Mouse (Mus musculus): ENCODE measurements at regions not wholly inside any gene's neighbourhood (a gene's known extent, or its start where the extent isn't known, plus 50 kb on each side); places are given as distances from the start of the nearest gene placed in this dataset.
"Not testable (repeated sequence)": the region's sequence is repeated elsewhere in the genome, so short reads cannot be mapped to it uniquely, and the experiment has no call there.

DNA sequence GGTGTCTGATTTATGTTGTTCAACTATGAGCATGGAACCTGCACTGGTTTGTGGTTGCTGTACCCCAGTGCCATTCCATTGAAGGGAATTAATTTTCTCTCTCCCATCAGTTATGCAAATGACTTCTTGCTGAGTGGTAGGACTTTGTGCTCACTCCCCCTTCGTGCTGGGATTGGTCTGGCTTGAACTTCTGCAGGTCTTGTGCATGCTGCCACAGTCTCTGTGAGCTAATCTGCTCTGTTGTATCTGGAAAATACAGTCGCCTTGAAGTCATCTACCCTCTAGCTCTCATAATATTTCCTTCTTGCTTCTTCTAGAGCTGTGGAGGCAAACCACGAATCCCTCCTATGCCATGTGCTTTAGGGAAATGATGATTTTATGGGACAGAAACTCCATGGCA, 243.6 kb upstream of the Dpp6 start:
- DNase-seq (ENCODE audit: low read depth): no peak

DNA sequence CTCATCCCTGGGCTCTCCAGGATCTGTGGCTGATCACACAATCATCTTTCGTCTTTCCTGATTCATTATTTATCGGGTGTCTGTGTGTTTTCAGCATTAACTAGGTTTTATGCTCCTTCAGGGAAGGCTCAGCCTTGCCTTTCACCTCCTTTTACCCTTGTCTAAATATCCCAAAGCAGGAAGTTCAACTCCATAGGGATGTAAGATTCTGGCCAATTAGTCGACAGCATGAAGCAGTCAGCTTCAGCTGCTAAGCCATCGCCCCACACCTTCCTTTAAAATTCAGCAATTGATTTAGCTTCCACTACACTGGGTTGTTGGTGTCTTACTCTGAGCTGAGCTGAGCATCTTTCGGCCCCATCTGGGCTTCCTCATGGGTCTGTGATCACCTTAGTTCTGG, 230.9 kb upstream of the Dpp6 start:
- no peak for DNase-seq (ENCODE audit: low read depth)

DNA sequence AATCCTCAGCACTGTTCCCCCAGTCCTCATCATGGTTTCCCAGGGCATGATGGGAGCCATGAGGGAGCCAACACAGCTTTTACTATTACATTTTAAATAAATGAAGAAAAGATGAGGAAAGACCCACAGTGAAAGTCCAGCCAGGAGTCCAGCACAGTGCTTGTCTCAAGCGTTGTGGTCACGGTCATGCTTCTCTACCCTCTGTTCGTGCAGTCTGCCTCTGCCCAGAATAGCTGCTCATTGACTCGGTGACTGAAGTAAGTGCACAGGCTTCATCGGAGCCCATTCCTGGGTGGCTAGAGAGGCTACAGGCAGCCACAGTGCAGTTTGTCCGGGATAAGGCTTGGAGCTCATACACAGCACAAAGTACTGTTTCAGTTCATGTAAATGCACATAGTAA, 226.1 kb upstream of the Dpp6 start:
- DNase-seq (ENCODE audit: low read depth): no peak

DNA sequence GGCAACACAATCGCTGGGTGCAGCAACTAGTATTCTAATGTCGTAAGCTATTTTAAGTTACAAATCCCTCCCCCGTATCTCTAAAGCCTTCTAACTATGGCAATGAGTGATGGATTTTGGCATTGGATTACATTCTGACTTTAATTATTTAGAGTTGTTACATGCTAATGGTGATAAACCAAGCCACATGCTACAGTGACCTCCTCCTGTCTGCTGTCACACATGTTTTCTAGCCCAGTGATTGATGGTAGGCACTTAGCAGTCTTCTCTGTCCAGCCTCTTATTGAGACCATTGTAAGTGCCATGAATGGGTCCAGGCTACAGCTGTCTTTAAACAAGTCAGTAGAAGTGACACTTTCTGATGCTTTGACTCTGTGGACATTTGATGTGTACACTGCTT, 224.7 kb upstream of the Dpp6 start:
- DNase-seq (ENCODE audit: low read depth): no peak

DNA sequence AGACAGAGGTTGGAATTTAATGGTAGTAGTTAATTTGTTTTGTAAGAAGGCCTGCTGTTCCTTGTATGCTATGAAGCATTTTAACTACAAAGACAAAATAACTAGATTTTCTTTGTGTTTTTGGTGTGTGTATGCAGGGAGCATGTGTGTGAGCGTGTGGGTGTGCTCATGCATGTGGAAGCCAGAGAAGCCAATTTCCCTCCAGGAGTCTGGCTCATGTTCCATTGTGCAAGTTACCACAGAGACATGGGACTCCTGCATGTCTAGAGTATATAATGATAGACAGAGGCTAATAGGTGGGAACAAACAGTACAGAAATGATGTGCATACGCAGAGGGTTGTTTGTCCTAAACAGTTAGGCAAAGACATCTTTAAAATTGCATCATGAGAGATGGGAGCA, 219.0 kb upstream of the Dpp6 start:
- no peak for DNase-seq (ENCODE audit: low read depth)

DNA sequence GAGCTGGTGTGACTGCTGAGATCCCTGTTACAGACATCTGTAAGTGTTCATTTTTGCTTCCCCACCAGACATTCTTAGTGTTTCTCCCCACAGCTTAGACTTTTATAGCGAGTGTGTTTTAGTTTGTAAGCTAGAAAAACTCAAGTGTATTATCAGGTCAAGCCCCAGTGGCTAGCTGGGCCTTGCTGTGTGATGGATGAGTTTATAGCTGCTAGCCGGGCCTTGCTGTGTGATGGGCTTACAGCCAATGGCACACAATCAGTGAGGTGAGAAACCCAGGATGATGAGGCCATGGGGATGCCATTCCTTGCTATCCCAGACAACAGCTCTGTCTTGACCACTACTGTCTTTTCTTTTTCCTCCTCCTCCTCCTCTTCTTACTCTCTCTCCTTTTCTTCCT, 197.7 kb upstream of the Dpp6 start:
- DNase-seq (ENCODE audit: low read depth): no peak

DNA sequence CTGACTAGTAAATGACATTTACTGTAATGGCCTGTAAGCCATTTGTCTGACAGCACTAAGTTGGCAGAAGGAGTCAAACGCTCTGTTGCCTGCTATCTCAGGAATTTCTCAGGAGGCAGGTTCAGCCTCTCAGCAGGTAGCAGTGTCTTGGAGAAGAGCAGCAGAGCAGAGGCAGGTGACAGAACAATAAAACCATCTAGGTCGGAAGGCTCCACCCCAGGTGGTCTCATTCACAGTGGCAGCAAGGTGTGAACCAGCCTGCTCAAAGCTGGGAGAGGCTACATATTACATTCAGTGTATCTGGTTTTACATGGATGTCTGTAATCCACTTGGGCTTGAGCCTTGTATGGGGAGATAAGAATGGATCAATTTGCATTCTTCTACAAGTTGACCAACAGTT, 194.9 kb upstream of the Dpp6 start:
- DNase-seq (ENCODE audit: low read depth): no peak

DNA sequence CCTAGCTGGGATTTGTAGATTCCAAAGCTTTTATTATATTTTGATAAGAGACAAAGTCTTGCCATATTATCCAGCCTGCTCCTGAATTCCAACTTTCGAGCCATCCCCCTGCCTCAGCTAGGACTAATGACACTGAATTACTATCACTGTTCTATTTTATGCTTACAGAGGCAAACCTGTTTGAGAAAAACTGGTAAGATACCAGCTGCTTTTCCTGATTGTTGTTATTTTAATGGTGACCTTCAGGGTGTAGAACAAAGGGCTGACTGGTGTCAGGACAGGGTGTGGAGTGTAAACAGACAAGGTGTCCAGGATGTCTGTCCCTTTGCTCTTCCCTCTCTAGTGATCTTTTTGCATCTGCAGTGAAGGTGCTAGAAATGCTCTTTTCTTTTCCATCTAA, 145.5 kb upstream of the Dpp6 start:
- DNase-seq (ENCODE audit: low read depth): no peak

DNA sequence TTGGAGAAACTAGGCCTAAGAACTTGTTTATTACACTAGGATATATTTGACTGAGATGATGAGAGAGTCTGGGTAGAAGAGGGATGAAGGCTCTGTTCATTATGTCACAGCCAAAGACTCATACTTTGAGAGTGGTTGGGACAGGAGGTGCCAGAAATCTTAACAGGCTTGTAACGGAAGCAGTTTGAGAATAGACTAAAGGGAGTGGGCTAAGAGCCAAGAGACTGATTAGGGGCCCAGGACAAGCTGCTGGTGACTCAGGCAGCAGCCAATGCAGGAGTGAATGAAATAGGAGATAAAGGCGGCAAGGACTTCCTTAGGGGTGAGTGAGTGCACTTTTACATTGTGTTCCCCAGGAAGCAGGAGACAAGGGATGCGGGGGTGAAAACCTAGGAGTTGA, 127.2 kb upstream of the Dpp6 start:
- DNase-seq (ENCODE audit: low read depth): no peak

DNA sequence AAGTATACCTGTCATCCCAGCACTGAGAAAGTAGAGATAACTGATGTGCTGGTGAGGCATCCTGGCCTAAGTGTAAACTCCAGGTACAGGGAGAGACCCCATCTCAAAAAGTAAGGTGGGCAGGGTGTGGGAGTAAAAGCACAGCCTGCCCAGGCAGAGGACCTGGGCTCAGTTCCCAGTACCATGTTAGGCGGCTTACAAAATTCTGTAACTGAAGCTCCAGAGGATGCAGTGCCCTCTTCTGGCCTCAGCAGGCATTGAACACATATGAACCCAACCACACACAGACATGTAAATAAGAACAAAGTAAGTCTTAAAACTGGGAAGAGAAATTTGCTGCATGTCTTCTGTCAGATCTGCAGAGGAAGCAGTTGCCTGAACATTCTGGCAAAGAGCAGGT, 125.9 kb upstream of the Dpp6 start:
- no peak for DNase-seq (ENCODE audit: low read depth)

DNA sequence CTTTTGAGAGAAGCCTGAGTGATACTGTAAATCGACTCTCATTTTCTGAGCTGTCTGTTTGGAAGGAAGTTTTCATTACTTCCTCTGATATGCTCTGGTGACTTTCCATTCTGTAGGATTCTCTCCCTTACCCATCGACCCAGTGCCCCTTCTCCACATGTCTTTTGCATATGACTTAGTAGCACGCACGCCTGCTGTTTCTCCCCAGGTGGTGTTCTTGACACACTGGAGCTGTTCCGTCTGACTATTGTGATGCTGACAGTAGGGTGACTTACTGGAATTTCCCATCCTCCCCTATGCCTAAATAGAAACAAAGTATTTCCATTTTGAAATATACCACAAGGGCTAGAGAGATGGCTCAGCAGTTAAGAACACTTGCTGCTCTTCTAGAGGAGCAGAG, 125.0 kb upstream of the Dpp6 start:
- DNase-seq (ENCODE audit: low read depth): no peak

DNA sequence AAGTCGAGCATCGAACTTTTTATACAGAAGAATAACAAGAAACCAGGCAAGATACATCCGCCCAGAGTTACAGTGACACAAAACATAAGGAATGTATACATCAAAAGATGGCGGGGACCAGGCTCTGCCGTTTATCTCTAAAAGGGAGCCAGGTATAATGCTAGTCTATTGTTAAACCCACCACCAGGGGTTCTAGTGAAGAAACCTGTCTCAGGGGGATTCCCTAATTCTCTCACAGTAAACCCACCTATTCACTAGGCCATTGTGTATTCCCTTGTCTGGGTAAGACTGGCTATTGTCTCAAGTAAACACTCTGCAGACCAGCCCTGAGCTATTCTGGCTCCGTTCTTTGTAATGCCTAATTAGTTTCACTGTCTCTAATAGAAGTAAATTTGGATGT, 113.4 kb upstream of the Dpp6 start:
- not testable (repeated sequence) for DNase-seq (ENCODE audit: low read depth)

DNA sequence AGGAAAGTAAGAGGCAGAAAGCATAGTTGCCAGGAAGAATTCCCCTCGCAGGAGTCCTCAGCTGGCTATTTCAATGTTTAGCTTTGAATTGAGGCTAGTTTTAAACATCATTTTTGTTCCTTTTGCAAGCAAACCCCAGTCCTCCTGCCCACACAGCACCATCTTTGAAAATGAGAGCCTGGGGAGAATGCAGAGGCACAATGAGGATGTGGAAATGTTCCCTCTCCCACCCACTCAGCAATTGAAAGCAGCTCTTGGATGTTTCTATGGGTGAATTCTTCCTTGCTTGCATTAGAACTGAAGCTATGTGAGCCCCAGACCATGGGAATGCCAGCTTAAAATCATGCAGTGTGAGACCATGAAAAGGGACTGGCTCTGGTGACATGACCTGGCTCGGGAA, 109.3 kb upstream of the Dpp6 start:
- DNase-seq (ENCODE audit: low read depth): no peak

DNA sequence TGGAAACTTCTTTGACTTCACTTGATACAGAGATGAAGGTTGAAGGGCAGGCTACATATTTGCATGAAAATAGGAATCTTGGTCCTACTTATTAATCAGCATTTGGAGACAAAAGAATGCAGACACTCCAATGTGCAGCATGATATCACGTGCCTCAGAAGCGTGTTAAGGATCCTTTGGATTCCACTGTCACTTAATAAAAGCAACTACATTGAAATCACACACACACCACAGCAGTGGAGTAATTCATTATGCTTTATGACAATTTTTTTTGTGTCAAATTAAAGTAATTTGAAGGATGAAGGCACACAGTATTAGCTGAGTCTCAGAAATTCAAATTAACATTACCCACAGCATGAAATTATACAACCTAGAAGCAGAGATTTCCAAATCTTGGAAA, 92.5 kb upstream of the Dpp6 start:
- no peak for DNase-seq (ENCODE audit: low read depth)

DNA sequence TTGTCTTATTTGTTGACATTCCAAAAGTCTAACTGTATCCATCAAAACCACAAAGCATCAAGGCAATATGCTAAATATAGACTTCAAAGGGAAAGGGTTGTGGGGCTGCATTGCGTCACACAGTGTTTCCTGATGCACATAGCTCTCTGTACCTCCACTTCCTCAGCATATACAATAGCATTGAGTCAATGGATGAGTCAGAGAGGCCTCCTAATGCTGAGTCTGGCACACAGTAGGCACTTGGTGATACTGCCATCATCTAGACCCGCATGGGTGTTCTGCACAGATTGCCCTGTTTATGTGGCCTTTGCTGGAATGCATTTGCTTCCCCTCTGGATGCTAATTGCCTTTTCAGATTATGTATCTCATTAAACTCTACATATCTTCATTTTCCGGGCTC, 91.0 kb upstream of the Dpp6 start:
- no peak for DNase-seq (ENCODE audit: low read depth)

DNA sequence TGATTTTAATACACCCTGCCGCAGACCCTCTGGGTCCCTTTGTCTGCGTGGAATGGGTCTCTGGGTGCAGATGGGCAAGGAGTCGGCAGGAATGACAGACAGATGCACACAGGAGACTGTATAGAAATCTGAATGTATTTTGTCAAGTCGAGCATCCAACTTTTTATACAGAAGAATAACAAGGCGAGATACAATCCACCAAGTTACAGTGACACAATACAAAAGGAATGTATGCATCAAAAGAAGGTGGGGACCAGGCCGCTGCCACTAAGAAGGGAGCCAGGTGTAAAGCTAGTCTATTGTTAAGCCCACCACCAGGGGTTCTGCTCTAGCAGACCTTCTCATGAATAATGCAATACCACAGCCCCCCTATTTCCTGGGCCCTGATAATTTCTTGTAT, 65.8 kb upstream of the Dpp6 start:
- DNase-seq (ENCODE audit: low read depth): not testable (repeated sequence)

DNA sequence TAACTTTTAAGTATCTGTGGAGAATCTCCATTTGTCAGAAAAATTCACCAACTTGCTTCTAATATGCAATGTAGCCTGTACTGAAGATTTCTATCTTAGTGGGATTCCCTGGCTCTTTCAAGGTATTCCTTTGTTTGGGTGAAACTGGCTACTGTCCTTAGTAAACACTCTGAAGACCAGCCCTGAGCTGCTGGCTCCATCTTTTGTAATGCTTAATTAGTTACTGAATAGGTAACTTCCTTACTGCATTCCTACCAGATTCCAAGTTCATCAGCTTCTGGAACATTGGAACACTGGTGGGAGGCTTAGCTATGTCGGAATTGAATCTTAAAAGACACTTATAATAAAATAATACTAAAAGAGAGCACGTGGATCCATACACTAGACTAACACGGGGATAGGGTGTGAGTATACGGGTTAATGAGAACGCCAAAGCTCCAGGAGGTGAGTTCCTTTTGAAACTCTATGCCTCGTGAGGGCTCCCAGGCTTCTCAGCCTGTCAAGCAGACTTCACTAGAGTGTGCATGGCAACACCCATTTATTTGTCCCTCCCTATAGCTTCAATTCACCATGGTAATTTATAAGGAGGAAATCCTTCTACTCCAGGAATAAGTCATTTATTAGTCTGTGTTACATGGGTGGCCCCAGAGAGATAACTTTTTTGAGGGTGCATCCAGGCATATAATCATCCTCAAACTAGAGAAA, 65.2 kb upstream of the Dpp6 start:
- not testable (repeated sequence) for DNase-seq (ENCODE audit: low read depth)

DNA sequence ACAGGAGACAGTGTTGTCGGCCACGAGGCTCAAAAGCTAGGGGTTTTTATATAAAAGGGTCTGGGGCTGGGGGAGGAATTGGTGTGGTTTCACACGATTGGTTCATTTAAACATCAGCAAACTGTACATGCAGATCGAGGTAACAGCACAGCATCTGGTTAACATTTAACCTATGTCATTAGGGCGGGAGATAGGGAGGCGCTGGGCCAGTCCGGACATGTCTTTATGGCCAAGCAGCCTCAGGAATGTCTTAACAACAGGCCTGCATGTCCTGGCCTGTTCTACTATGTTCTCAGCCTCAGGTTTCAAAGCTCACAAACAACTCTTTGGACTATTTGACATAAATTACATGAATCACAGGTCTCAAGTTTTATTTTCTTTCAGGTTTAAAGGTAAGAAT, 62.9 kb upstream of the Dpp6 start:
- DNase-seq (ENCODE audit: low read depth): not testable (repeated sequence)

Measured in 416B (cell line).